Mouse (Mus musculus): ENCODE data around the gene Nupl1. TPM values are rescaled to one million over a fixed set of nuclear protein-coding genes. Genes with fewer than 3 reads are reported as not detected.

The Nupl1 gene
- polyA plus RNA-seq, 1 experiment from 2014 or later, result not detected

DNA sequence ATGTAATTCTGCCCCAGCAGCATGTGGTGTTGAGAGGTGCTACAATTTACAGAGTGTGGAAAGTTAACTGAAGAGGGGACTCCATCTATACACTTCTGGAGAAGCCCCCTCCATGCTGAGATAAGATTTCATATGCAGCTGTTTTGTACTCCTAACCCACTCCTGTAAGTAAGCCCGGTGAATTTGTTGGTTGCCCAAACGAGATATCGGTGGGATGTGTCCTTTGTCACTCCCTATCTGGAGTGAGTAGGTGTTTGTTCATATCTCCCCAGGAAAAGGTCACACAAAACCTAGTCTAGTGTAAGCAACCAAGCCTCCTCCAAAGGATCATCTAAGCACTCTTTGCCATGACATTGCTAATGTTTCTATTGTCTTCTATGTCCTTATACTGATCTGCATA, 2.2 kb upstream of the Nupl1 start:
- H3K9me3 ChIP-seq (replicated peaks; ENCODE audit: control insufficient read depth, low read length), result no peaks in the 10 kb centered on the region

DNA sequence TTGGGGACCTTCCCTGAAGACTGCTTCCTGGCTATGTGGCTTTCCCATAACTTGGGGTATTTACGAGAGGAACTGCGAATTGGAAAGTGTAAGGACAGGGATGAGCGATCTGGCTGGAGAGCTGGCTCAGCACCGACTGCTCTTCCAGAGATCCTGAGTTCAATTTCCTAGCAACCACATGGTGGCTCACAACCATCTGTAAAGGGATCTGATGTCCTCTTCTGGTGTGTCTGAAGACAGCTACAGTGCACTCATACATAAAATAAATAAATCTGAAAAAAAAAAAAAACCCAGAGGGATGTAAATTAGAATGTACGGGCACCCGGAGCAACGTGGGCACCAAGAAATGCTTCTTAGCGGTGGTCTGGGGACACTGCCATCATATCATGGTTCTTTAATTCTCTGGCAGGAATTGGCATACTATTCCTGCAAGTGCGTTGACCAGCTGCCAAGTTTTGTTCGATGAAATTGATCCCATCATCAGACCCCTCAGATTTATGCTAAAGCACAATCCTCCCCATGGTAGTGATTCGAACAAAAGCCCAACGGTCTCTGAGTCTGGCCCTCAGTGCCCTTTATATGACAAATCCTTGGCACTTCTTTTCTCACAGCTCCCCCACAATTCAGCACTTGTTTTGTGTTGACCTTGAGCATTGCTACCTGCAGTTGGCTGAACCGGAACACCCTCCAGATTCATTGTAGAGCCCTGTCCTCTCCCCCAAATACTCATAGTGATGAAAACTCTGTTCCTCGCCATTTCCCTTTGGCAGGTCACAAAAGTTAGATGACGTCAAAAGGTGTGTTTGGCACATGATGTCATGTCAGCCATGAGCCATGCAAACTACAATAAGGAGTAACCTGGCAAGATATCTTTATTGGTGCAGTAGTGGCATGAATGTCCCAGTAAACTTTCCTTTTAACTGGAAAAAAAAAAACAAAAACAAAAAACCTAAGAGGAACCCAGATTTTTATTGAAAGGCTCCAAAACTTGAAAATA, 1.1 kb upstream of the Nupl1 start:
- DNase-seq (ENCODE audit: low spot score) (no peak), ATAC-seq (replicated peaks; ENCODE audit: insufficient number of reproducible peaks, low FRiP score, low TSS enrichment, low read depth) (no peak)
- no peaks in the 10 kb centered on the region for H3K36me3 ChIP-seq (replicated peaks; ENCODE audit: control insufficient read depth, insufficient read depth, low read depth, low read length)
- no peaks in the 10 kb centered on the region for H3K9me3 ChIP-seq (replicated peaks; ENCODE audit: control insufficient read depth, low read length)
- H3K27ac ChIP-seq (replicated peaks; ENCODE audit: low read depth, low read length), result peak overlapping the region; percentile 73; the same call in 1 of the 2 replicates
- H3K4me1 ChIP-seq (ENCODE audit: control insufficient read depth, insufficient read depth, low read length), result no peaks in the 10 kb centered on the region
- peak overlapping the region; percentile 85 for H3K4me2 ChIP-seq (ENCODE audit: low read depth, low read length)
- H3K27me3 ChIP-seq (ENCODE audit: control insufficient read depth, insufficient read depth, low read length), result no peaks in the 10 kb centered on the region
- WGBS, result 21% methylated on average over 15 of the region's 15 CpGs
- peak overlapping the region; percentile 93 for H3K4me3 ChIP-seq (ENCODE audit: low read depth, low read length)
- H3K9ac ChIP-seq (replicated peaks; ENCODE audit: low read length), result peak overlapping the region; percentile 94

More for the DNA sequence above, 2.2 kb upstream of the Nupl1 start:
- WGBS, result 91% methylated on average over 3 of the region's 3 CpGs
- Histone ChIP-seq H3K36me3 (replicated peaks; ENCODE audit: control insufficient read depth, insufficient read depth, low read depth, low read length) (no peaks in the 10 kb centered on the region), H3K4me3 (ENCODE audit: low read depth, low read length) (no peak overlapping the region), H3K4me1 (ENCODE audit: control insufficient read depth, insufficient read depth, low read length) (no peaks in the 10 kb centered on the region), H3K27ac (replicated peaks; ENCODE audit: low read depth, low read length) (no peak overlapping the region), H3K9ac (replicated peaks; ENCODE audit: low read length) (no peak overlapping the region), H3K4me2 (ENCODE audit: low read depth, low read length) (no peak overlapping the region), H3K27me3 (ENCODE audit: control insufficient read depth, insufficient read depth, low read length) (no peaks in the 10 kb centered on the region)
- DNase-seq (ENCODE audit: low spot score) (no peak), ATAC-seq (replicated peaks; ENCODE audit: insufficient number of reproducible peaks, low FRiP score, low TSS enrichment, low read depth) (no peak)

DNA sequence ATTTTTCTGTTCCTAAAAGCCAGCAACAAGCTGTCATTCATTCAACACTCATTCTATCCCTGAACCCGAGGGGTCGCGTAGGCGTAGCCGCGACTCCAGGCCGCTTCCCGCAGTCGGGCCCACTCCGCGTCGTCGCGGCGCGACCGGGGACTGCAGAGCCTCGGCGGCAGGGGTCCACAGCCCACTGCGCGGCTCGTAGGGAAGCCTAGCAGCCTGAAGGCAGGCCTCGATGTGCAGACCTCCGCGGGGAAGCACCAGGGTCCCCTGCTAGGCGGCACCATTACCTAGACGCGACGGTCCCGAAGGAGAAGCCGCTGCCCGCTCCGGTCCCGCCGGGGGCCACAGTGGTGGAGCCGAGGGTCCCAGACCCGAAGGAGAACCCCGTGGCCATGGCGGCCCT, 352 bp downstream of the Nupl1 start:
- 0% methylated on average over 39 of the region's 39 CpGs for WGBS
- H3K4me1 ChIP-seq (ENCODE audit: control insufficient read depth, insufficient read depth, low read length), result no peaks in the 10 kb centered on the region
- peak overlapping the region; percentile 72 for H3K27ac ChIP-seq (replicated peaks; ENCODE audit: low read depth, low read length)
- ATAC-seq (replicated peaks; ENCODE audit: insufficient number of reproducible peaks, low FRiP score, low TSS enrichment, low read depth) (peak; percentile 70), DNase-seq (ENCODE audit: low spot score) (peak; percentile 64)
- H3K9me3 ChIP-seq (replicated peaks; ENCODE audit: control insufficient read depth, low read length), result no peaks in the 10 kb centered on the region
- H3K36me3 ChIP-seq (replicated peaks; ENCODE audit: control insufficient read depth, insufficient read depth, low read depth, low read length), result no peaks in the 10 kb centered on the region
- peak overlapping the region; percentile 94 for H3K9ac ChIP-seq (replicated peaks; ENCODE audit: low read length)
- H3K4me2 ChIP-seq (ENCODE audit: low read depth, low read length), result peak overlapping the region; percentile 51
- H3K4me3 ChIP-seq (ENCODE audit: low read depth, low read length), result peak overlapping the region; percentile 93
- H3K27me3 ChIP-seq (ENCODE audit: control insufficient read depth, insufficient read depth, low read length), result no peaks in the 10 kb centered on the region

DNA sequence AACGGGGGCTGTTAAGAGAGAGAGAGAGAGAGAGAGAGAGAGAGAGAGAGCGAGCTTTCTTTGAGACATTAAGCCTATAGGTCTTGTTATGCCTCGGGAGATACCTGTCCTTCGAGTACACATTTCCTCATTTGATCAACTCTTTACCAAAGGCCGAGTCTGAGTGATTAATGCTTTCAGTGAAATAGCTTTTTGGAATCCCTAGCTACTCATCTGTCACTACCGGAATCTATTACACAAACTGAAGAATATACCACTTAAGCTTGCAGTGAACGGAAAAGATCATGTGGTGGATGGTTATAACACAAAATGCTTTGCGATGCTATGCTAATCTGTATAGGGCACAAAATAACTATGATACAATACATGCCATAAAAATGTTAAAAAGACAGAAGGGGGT, 865 bp downstream of the Nupl1 start:
- 29% methylated on average over 8 of the region's 8 CpGs for WGBS
- Histone ChIP-seq H3K4me1 (ENCODE audit: control insufficient read depth, insufficient read depth, low read length) (no peaks in the 10 kb centered on the region), H3K9ac (replicated peaks; ENCODE audit: low read length) (peak overlapping the region; percentile 94), H3K9me3 (replicated peaks; ENCODE audit: control insufficient read depth, low read length) (no peaks in the 10 kb centered on the region), H3K27ac (replicated peaks; ENCODE audit: low read depth, low read length) (no peak overlapping the region), H3K4me3 (ENCODE audit: low read depth, low read length) (peak overlapping the region; percentile 93), H3K4me2 (ENCODE audit: low read depth, low read length) (peak overlapping the region; percentile 51), H3K27me3 (ENCODE audit: control insufficient read depth, insufficient read depth, low read length) (no peaks in the 10 kb centered on the region), H3K36me3 (replicated peaks; ENCODE audit: control insufficient read depth, insufficient read depth, low read depth, low read length) (no peaks in the 10 kb centered on the region)
- ATAC-seq (replicated peaks; ENCODE audit: insufficient number of reproducible peaks, low FRiP score, low TSS enrichment, low read depth), result no peak
- no peak for DNase-seq (ENCODE audit: low spot score)

DNA sequence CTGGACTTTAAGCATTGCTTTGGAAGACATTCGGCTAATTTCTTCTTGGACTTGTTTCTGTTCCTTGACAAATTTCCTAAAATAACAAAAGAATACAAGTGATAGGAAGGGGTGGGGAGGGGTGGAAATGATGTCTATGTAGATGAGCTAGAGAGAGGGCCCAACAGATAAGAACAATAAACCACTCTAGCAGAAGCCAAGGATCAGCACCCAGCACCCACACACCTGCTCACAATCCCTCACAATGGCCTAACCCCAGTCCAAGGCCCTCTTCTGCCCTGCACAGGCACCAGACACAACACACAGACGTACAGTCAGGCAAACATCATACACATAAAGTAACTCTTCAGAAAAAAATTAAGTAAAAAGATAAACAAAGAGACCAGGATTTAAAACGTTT, 12.7 kb downstream of the Nupl1 start:
- DNase-seq (ENCODE audit: low spot score), result no peak
- H3K27me3 ChIP-seq (ENCODE audit: control insufficient read depth, insufficient read depth, low read length), result no peaks in the 10 kb centered on the region
- no peak overlapping the region for H3K4me3 ChIP-seq (ENCODE audit: low read depth, low read length)
- H3K36me3 ChIP-seq (replicated peaks; ENCODE audit: control insufficient read depth, insufficient read depth, low read depth, low read length), result peaks cover 2% of the 10 kb centered on the region; the same call in 1 of the 2 replicates
- H3K4me2 ChIP-seq (ENCODE audit: low read depth, low read length), result no peak overlapping the region
- 80% methylated on average over 3 of the region's 3 CpGs for WGBS
- no peaks in the 10 kb centered on the region for H3K4me1 ChIP-seq (ENCODE audit: control insufficient read depth, insufficient read depth, low read length)
- H3K9ac ChIP-seq (replicated peaks; ENCODE audit: low read length), result no peak overlapping the region
- H3K27ac ChIP-seq (replicated peaks; ENCODE audit: low read depth, low read length), result no peak overlapping the region
- no peak for ATAC-seq (replicated peaks; ENCODE audit: insufficient number of reproducible peaks, low FRiP score, low TSS enrichment, low read depth)
- no peaks in the 10 kb centered on the region for H3K9me3 ChIP-seq (replicated peaks; ENCODE audit: control insufficient read depth, low read length)

DNA sequence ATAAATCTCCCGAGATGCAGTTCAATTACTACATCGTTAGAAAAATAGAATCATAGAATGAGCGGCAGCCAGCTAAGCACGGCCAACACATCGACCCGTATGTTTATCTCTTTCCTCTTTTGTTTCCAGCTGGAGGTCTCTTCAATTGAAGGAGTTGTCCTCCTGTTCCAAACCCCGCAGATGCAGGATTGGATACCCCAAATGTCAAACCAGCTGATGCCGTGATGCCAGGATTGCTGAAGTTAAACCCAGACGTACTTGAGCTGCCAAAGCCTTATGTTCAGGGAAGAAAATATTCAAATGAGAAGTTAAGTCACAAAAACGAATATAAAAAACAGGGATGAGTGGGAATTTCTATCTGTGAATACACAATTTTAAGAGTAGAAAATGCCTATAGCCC, 31.3 kb downstream of the Nupl1 start:
- Histone ChIP-seq H3K4me2 (ENCODE audit: low read depth, low read length) (no peak overlapping the region), H3K36me3 (replicated peaks; ENCODE audit: control insufficient read depth, insufficient read depth, low read depth, low read length) (peaks cover 2% of the 10 kb centered on the region)
- WGBS, result 91% methylated on average over 10 of the region's 10 CpGs

DNA sequence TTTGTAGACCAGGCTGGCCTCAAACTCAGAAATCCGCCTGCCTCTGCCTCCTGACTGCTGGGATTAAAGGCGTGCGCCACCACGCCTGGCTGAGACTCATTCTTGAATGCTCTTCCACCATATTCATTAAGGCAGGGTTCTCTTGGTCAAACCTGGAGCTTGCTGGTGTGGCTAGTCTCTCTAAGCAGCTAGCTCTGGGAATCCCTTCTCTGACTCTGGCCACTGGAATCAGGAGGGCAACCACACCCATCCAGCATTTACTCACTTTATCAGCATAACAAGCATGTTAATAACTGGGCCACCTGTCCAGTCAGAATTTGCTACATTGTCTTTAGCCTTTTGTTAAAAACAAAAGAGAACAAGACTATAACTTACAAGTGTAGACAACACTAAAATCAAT, 33.6 kb downstream of the Nupl1 start:
- 99% methylated on average over 4 of the region's 4 CpGs for WGBS
- no peaks in the 10 kb centered on the region for H3K27me3 ChIP-seq (ENCODE audit: control insufficient read depth, insufficient read depth, low read length)
- peaks cover 2% of the 10 kb centered on the region for H3K36me3 ChIP-seq (replicated peaks; ENCODE audit: control insufficient read depth, insufficient read depth, low read depth, low read length)
- H3K4me3 ChIP-seq (ENCODE audit: low read depth, low read length), result no peak overlapping the region
- DNase-seq (ENCODE audit: low spot score) (no peak), ATAC-seq (replicated peaks; ENCODE audit: insufficient number of reproducible peaks, low FRiP score, low TSS enrichment, low read depth) (no peak)
- H3K4me1 ChIP-seq (ENCODE audit: control insufficient read depth, insufficient read depth, low read length), result no peaks in the 10 kb centered on the region
- no peak overlapping the region for H3K9ac ChIP-seq (replicated peaks; ENCODE audit: low read length)
- no peak overlapping the region for H3K4me2 ChIP-seq (ENCODE audit: low read depth, low read length)
- H3K9me3 ChIP-seq (replicated peaks; ENCODE audit: control insufficient read depth, low read length), result no peaks in the 10 kb centered on the region
- H3K27ac ChIP-seq (replicated peaks; ENCODE audit: low read depth, low read length), result no peak overlapping the region

More for the DNA sequence above, 31.3 kb downstream of the Nupl1 start:
- Histone ChIP-seq H3K4me3 (ENCODE audit: low read depth, low read length) (no peak overlapping the region), H3K4me1 (ENCODE audit: control insufficient read depth, insufficient read depth, low read length) (no peaks in the 10 kb centered on the region), H3K9ac (replicated peaks; ENCODE audit: low read length) (no peak overlapping the region), H3K27me3 (ENCODE audit: control insufficient read depth, insufficient read depth, low read length) (no peaks in the 10 kb centered on the region), H3K9me3 (replicated peaks; ENCODE audit: control insufficient read depth, low read length) (no peaks in the 10 kb centered on the region), H3K27ac (replicated peaks; ENCODE audit: low read depth, low read length) (no peak overlapping the region)
- no peak for ATAC-seq (replicated peaks; ENCODE audit: insufficient number of reproducible peaks, low FRiP score, low TSS enrichment, low read depth)
- DNase-seq (ENCODE audit: low spot score), result no peak

DNA sequence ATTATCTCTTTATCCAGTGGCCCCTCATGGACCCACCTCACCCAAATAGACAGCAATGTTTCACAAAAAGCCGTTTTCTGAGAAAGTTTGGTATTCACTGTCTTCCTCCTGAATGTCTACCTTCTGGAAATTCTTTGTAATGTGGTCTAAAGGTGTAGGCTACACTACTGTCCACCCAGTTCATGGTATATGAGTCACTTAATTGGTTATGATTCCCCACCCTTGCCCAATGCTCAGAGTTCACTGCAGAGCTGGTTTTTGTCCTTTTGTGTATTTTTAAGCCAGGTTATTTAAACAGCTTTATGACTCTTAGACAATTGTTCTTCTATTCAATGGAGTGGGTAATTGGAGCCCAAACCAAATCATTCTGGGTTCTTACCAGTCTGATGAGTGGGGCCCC, 35.1 kb downstream of the Nupl1 start:
- no peak for ATAC-seq (replicated peaks; ENCODE audit: insufficient number of reproducible peaks, low FRiP score, low TSS enrichment, low read depth)
- H3K9ac ChIP-seq (replicated peaks; ENCODE audit: low read length), result no peak overlapping the region
- H3K4me1 ChIP-seq (ENCODE audit: control insufficient read depth, insufficient read depth, low read length), result no peaks in the 10 kb centered on the region
- no peak overlapping the region for H3K27ac ChIP-seq (replicated peaks; ENCODE audit: low read depth, low read length)
- no peak for DNase-seq (ENCODE audit: low spot score)
- no peak overlapping the region for H3K4me3 ChIP-seq (ENCODE audit: low read depth, low read length)
- H3K9me3 ChIP-seq (replicated peaks; ENCODE audit: control insufficient read depth, low read length), result no peaks in the 10 kb centered on the region
- H3K4me2 ChIP-seq (ENCODE audit: low read depth, low read length), result no peak overlapping the region
- 91% methylated on average over 1 of the region's 1 CpGs for WGBS
- H3K27me3 ChIP-seq (ENCODE audit: control insufficient read depth, insufficient read depth, low read length), result no peaks in the 10 kb centered on the region
- H3K36me3 ChIP-seq (replicated peaks; ENCODE audit: control insufficient read depth, insufficient read depth, low read depth, low read length), result peaks cover 2% of the 10 kb centered on the region; the same call in 1 of the 2 replicates

All from embryonic facial prominence, embryonic 11.5 days (tissue).